Mouse (Mus musculus): Measurements from ENCODE around the gene Rbm39. TPM values are rescaled to one million over a fixed set of nuclear protein-coding genes. Genes with fewer than 3 reads are reported as not detected.

Rbm39 gene
- polyA plus RNA-seq (2015; fragmentation: Nextera tagmentation; extraction: Ambion mirVana): 611 and 631 TPM in 2 replicates

- Histone ChIP-seq H3K4me2 (replicated peaks) (peak within 1 kb of the TSS; percentile 88), H3K4me1 (replicated peaks) (peaks cover 39% of the 10 kb centered on the region), H3K4me3 (replicated peaks) (peak within 1 kb of the TSS; percentile 99), H3K27ac (peak within 1 kb of the TSS; percentile 98), H3K9ac (replicated peaks) (peak within 1 kb of the TSS; percentile 100), H3K27me3 (no peaks in the 10 kb centered on the region), H3K9me3 (no peaks in the 10 kb centered on the region), H3K36me3 (peaks cover 18% of the 10 kb centered on the region)
- under 1% methylated on average over 47 of the region's 47 CpGs for WGBS
- peak; percentile 97 for ATAC-seq
Observed at GRCm38 (mm10) chr2:156180094-156180821, at the start of gene Rbm39. Rbm39 (minus strand) TSS chr2:156180238.

- no peaks in the 10 kb centered on the region for H3K9me3 ChIP-seq
- H3K4me2 ChIP-seq (replicated peaks): no peak overlapping the region
- H3K27ac ChIP-seq: no peak overlapping the region
- H3K9ac ChIP-seq (replicated peaks): no peak overlapping the region
- no peaks in the 10 kb centered on the region for H3K27me3 ChIP-seq
- peaks cover 41% of the 10 kb centered on the region for H3K36me3 ChIP-seq
- no peak for ATAC-seq
- no peak overlapping the region for H3K4me3 ChIP-seq (replicated peaks)
- WGBS: 97% methylated on average over 1 of the region's 1 CpGs
- H3K4me1 ChIP-seq (replicated peaks): no peaks in the 10 kb centered on the region
Observed at GRCm38 (mm10) chr2:156229171-156229570, 49.1 kb upstream of the Rbm39 start.

GRCm38 (mm10) chr2:156227689-156228088, 47.7 kb upstream of the Rbm39 start:
- WGBS: 96% methylated on average over 1 of the region's 1 CpGs
- Histone ChIP-seq H3K4me2 (replicated peaks) (no peak overlapping the region), H3K9ac (replicated peaks) (no peak overlapping the region), H3K4me1 (replicated peaks) (no peaks in the 10 kb centered on the region), H3K9me3 (no peaks in the 10 kb centered on the region), H3K27me3 (no peaks in the 10 kb centered on the region), H3K4me3 (replicated peaks) (no peak overlapping the region), H3K27ac (no peak overlapping the region), H3K36me3 (peaks cover 48% of the 10 kb centered on the region)
- no peak for ATAC-seq

- Histone ChIP-seq H3K27me3 (no peaks in the 10 kb centered on the region), H3K4me2 (replicated peaks) (no peak overlapping the region), H3K4me3 (replicated peaks) (no peak overlapping the region), H3K4me1 (replicated peaks) (no peaks in the 10 kb centered on the region), H3K27ac (no peak overlapping the region), H3K9ac (replicated peaks) (no peak overlapping the region), H3K36me3 (peaks cover 35% of the 10 kb centered on the region), H3K9me3 (no peaks in the 10 kb centered on the region)
- no peak for ATAC-seq
- WGBS: 96% methylated on average over 5 of the region's 5 CpGs
Observed at GRCm38 (mm10) chr2:156224043-156224442, 44.0 kb upstream of the Rbm39 start.

DNA sequence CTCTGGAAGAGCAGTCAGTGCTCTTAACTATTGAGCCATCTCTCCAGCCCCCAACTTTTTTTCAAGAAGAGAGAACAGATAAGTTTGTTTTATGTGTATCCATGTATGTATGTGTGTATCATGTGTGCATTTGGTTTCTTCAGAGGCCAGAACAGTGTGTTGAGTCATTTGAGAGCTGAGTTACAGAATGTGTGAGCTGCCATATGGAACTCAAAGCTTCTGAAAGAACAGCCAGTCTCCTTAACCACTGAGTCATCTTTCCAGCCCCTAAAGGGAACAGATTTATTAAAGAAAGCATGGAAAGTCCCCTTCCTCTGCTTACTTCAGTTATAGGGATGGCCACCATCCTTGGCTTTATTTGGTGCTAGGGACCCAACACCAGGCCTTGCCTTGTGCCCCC, 42.1 kb upstream of the Rbm39 start:
- Histone ChIP-seq H3K9ac (replicated peaks) (no peak overlapping the region), H3K9me3 (no peaks in the 10 kb centered on the region), H3K4me1 (replicated peaks) (0 out of 2 replicates have a peak, but pooled peaks cover 5% of the 10 kb centered on the region), H3K36me3 (peaks cover 32% of the 10 kb centered on the region), H3K4me2 (replicated peaks) (no peak overlapping the region), H3K27me3 (no peaks in the 10 kb centered on the region), H3K27ac (no peak overlapping the region), H3K4me3 (replicated peaks) (no peak overlapping the region)
- no peak for ATAC-seq

DNA sequence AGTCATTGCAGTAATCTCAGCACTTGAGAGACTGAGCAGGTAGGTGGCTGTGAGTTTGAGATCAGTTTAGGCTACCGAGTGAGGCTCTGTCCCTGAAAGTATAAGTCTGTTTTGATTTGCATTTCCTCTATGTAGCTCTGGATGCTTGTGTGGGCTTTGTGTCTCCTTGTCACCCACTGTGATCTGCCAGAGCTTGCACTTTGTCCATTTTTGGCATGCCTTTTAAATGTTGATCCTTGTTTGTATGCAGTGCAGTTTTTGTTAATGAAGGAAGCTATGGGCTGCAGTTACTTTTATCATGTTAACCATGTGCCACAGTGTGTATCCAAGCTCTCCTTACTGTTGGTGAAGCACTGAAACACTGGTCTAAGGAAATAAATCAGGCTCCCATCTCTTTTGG, 37.7 kb upstream of the Rbm39 start:
- Histone ChIP-seq H3K27me3 (no peaks in the 10 kb centered on the region), H3K4me3 (replicated peaks) (no peak overlapping the region), H3K36me3 (peaks cover 11% of the 10 kb centered on the region), H3K4me2 (replicated peaks) (no peak overlapping the region), H3K4me1 (replicated peaks) (0 out of 2 replicates have a peak, but pooled peaks cover 5% of the 10 kb centered on the region), H3K9me3 (no peaks in the 10 kb centered on the region), H3K27ac (no peak overlapping the region), H3K9ac (replicated peaks) (no peak overlapping the region)
- ATAC-seq: no peak
- WGBS: 44% methylated on average over 1 of the region's 1 CpGs

- 96% methylated on average over 6 of the region's 6 CpGs for WGBS
- no peak for ATAC-seq
- Histone ChIP-seq H3K9me3 (no peaks in the 10 kb centered on the region), H3K4me3 (replicated peaks) (no peak overlapping the region), H3K9ac (replicated peaks) (no peak overlapping the region), H3K36me3 (peaks cover 22% of the 10 kb centered on the region), H3K27me3 (no peaks in the 10 kb centered on the region), H3K4me2 (replicated peaks) (no peak overlapping the region), H3K4me1 (replicated peaks) (peaks cover 26% of the 10 kb centered on the region), H3K27ac (no peak overlapping the region)
Observed at GRCm38 (mm10) chr2:156203917-156204316, 23.9 kb upstream of the Rbm39 start.

- Histone ChIP-seq H3K4me2 (replicated peaks) (no peak overlapping the region), H3K27me3 (no peaks in the 10 kb centered on the region)
Observed at GRCm38 (mm10) chr2:156202848-156203437, 22.9 kb upstream of the Rbm39 start.

DNA sequence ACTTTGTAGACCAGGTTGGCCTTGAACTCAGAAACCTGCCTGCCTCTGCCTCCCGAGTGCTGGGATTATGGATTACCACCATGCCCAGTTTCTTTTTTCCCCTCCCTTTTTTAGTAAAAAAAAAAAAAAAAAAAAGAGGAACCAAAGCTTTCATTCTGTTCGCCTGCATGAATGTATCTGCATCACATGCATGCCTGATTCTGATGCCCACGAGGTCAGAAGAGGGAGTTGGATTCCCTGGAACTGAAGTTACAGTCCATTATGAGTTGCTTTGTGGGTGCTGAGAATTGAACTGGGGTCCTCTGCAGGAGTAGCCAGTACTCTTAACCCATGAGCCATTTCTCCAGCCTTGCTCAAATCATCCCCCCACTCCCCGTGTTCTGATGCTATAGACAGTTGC, 21.4 kb upstream of the Rbm39 start:
- peaks cover 22% of the 10 kb centered on the region for H3K36me3 ChIP-seq
- no peak overlapping the region for H3K4me2 ChIP-seq (replicated peaks)
- H3K27ac ChIP-seq: no peak overlapping the region
- H3K4me1 ChIP-seq (replicated peaks): peaks cover 42% of the 10 kb centered on the region
- H3K4me3 ChIP-seq (replicated peaks): no peak overlapping the region
- no peaks in the 10 kb centered on the region for H3K27me3 ChIP-seq
- H3K9me3 ChIP-seq: no peaks in the 10 kb centered on the region
- no peak overlapping the region for H3K9ac ChIP-seq (replicated peaks)
- WGBS: 94% methylated on average over 4 of the region's 4 CpGs
- no peak for ATAC-seq

More at GRCm38 (mm10) chr2:156202848-156203437, 22.9 kb upstream of the Rbm39 start:
- 66% methylated on average over 3 of the region's 3 CpGs for WGBS
- Histone ChIP-seq H3K9ac (replicated peaks) (no peak overlapping the region), H3K36me3 (peaks cover 22% of the 10 kb centered on the region), H3K27ac (peak overlapping the region; percentile 70), H3K9me3 (no peaks in the 10 kb centered on the region), H3K4me3 (replicated peaks) (no peak overlapping the region), H3K4me1 (replicated peaks) (peaks cover 35% of the 10 kb centered on the region)
- peak; percentile 88 for ATAC-seq

GRCm38 (mm10) chr2:156199944-156200343, 19.9 kb upstream of the Rbm39 start:
- Histone ChIP-seq H3K36me3 (peaks cover 20% of the 10 kb centered on the region), H3K9me3 (no peaks in the 10 kb centered on the region), H3K27me3 (no peaks in the 10 kb centered on the region), H3K4me2 (replicated peaks) (no peak overlapping the region), H3K4me3 (replicated peaks) (no peak overlapping the region), H3K27ac (no peak overlapping the region), H3K9ac (replicated peaks) (no peak overlapping the region), H3K4me1 (replicated peaks) (peaks cover 46% of the 10 kb centered on the region)
- no peak for ATAC-seq
- 60% methylated on average over 3 of the region's 3 CpGs for WGBS

DNA sequence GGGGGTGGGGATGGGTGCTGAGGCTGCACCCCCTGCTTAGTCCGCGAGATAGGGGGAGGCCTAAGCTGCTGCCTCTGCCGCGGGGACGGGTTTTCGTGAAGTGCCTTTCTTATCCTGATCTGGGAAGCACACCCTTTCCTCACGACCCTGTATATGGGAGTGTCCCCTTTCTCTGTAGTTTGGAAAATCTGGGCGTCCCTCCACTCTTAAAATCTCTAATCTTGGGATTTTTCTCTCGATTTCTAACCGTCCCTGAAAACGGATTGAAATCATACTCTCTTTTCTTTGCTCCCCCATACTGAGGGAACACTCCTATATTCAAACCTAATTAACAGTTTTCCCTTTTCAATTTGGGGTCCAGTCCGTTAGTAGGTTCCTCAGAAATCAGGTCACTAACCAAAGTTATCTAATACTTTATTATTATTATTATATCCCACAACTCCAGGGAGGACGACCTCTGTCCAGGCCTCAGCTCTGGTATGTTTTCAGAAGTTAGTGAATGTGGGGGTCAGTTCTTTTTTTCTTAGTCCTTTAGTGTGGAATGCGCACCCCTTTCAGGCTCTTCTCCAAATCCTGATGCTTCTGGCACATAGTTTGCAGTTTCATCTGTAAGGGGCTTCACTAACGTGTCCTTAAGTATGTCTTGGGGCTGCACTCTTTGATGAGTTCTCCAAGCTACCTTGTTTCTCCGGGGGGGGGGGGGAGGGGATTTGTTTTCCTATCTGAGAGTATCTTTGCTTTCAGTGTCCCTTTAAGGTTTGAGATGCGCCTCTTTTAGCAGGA, 17.3 kb upstream of the Rbm39 start:
- H3K4me3 ChIP-seq (replicated peaks): peak overlapping the region; percentile 69
- no peak for ATAC-seq
- H3K4me2 ChIP-seq (replicated peaks): peak overlapping the region; percentile 73
- no peaks in the 10 kb centered on the region for H3K9me3 ChIP-seq
- 5% methylated on average over 17 of the region's 17 CpGs for WGBS
- no peaks in the 10 kb centered on the region for H3K27me3 ChIP-seq
- H3K27ac ChIP-seq: peak overlapping the region; percentile 98
- H3K9ac ChIP-seq (replicated peaks): peak overlapping the region; percentile 90
- peaks cover 14% of the 10 kb centered on the region for H3K36me3 ChIP-seq
- H3K4me1 ChIP-seq (replicated peaks): peaks cover 34% of the 10 kb centered on the region

Measured in midbrain, embryonic 13.5 days (tissue).